In genomic region chr7:37422966-37423365, GRCm38 (mm10) we compare ENCODE assay signal across 22 mouse cellular contexts.
DNase-seq lines count a peak whose midpoint lies in the region; TF ChIP-seq lines count a peak whose summit lies in the region.
"Had no signal": no experiment of that assay in that cellular context is flagged by ENCODE, and none has a peak within 500 bp of the region (broad histone marks: within the 10 kb centered on the region; RNA-seq: fewer than 3 reads in every experiment).

No protein-coding gene starts in this region.

- H3K4me1 ChIP-seq in heart, embryonic 10.5 days: no peaks in the 10 kb centered on the region
- H3K4me1 ChIP-seq: forebrain, embryonic 10.5 days; forebrain, embryonic 13.5 days had no signal

- intact Hi-C loops in heart, postnatal 25 days (cut with DNase I): no loop called here

- H3K27me3 ChIP-seq in heart, embryonic 10.5 days (ENCODE audit: insufficient read depth, poor library complexity, severe bottlenecking): no peaks in the 10 kb centered on the region
- H3K27me3 ChIP-seq: CH12.LX; forebrain, embryonic 13.5 days had no signal

- H3K9me3 ChIP-seq in heart, embryonic 10.5 days: no peaks in the 10 kb centered on the region
- H3K9me3 ChIP-seq: forebrain, embryonic 10.5 days; forebrain, embryonic 13.5 days had no signal

- H3K27ac ChIP-seq in heart, embryonic 10.5 days: no peak overlapping the region
- peak overlapping the region; percentile 37; the same call in 1 of the 2 replicates for H3K27ac ChIP-seq in layer of hippocampus, adult 2 months
- H3K27ac ChIP-seq: forebrain, embryonic 10.5 days; forebrain, embryonic 13.5 days; heart, adult 2 months; hindbrain, embryonic 14.5 days; hindbrain, postnatal 0 days had no signal

- H3K4me3 ChIP-seq in heart, embryonic 10.5 days: no peak overlapping the region
- no peak overlapping the region for H3K4me3 ChIP-seq in layer of hippocampus, adult 2 months
- H3K4me3 ChIP-seq: forebrain, embryonic 10.5 days; forebrain, embryonic 13.5 days; heart, adult 2 months had no signal

- peak; percentile 7 for DNase-seq in heart, embryonic 10.5 days (ENCODE audit: low spot score)
- no peak for DNase-seq in heart, postnatal 25 days (ENCODE audit: low spot score)
- DNase-seq in layer of hippocampus, adult 2 months (ENCODE audit: low spot score in 2 of 2): peak; percentile 34 to 51
- DNase-seq in layer of hippocampus, postnatal 25 days (ENCODE audit: extremely low spot score in 1 of 2, low spot score in 1 of 2): no peak
- peak; percentile 19 to 38 for DNase-seq in layer of hippocampus, adult 8-10 months (ENCODE audit: low spot score in 2 of 2)
- no peak for DNase-seq in right cerebral cortex, postnatal 14 days
- no peak for DNase-seq in right cerebral cortex, adult 18-20 months
- DNase-seq: adrenal gland, adult 2 months; adrenal gland, postnatal 14 days; B cell, adult 2 months; cerebellum, adult 18-20 months; cerebellum, adult 9-10 months; cerebellum, postnatal 14 days; forebrain, postnatal 0 days; heart, adult 2 months; heart, postnatal 4 days had no signal

- TF ChIP-seq CTCF in layer of hippocampus, adult 2 months (conservative IDR thresholded peaks at IDR 0.05): no peak

- WGBS in heart, embryonic 10.5 days: 58% methylated on average over 2 of the region's 2 CpGs

- no peaks in the 10 kb centered on the region for H3K36me3 ChIP-seq in heart, embryonic 10.5 days
- H3K36me3 ChIP-seq: forebrain, embryonic 10.5 days; G1E had no signal

Comparison
In these comparisons a context has a peak if more than half of its experiments do, and no peak if none do; other contexts are left out.
1. DNase-seq: peak in heart, embryonic 10.5 days (single experiment), layer of hippocampus, adult 2 months (2 of 2) and layer of hippocampus, adult 8-10 months (2 of 2); none in heart, postnatal 25 days (single experiment), layer of hippocampus, postnatal 25 days (0 of 2), right cerebral cortex, postnatal 14 days (single experiment) and right cerebral cortex, adult 18-20 months (single experiment).